Mouse (Mus musculus): Measurements from ENCODE around the gene Gfpt2. TPM values are rescaled to one million over a fixed set of nuclear protein-coding genes. Genes with fewer than 3 reads are reported as not detected.
"Not testable (repeated sequence)": the region's sequence is repeated elsewhere in the genome, so short reads cannot be mapped to it uniquely, and the experiment has no call there.

Gene Gfpt2
- total and polyA plus RNA-seq, 2 experiments from 2014 or later, result 3.9 to 6.0 TPM

DNA sequence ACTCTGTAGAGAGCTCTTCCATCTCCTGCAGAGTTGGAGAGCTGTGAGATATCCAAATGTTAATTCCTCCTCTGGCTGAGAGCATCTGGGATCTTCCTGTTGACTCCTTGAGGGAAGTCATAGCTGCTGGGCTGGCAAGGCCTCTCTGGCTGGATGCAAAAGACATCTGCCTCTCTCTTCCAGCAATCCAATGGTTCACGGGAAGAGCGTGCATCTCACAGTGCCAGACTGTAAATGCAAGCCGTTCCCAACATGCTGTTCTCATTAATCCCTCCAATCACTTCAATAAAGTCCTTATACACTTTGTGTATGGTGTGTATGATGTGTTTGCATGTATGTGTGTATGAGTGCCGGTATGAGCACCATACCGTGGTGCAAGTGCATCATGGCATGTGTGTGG, 32.8 kb upstream of the Gfpt2 start:
- TF ChIP-seq CTCF (IDR thresholded peaks at IDR 0.05), result no peak
- WGBS, result 85% methylated on average over 5 of the region's 5 CpGs
- no peaks in the 10 kb centered on the region for H3K27me3 ChIP-seq (ENCODE audit: insufficient read depth, low read length)
- no peak overlapping the region for H3K4me2 ChIP-seq (ENCODE audit: low read depth, low read length, poor library complexity, severe bottlenecking)
- H3K9ac ChIP-seq (replicated peaks; ENCODE audit: low read length, poor library complexity, severe bottlenecking), result no peak overlapping the region
- H3K4me1 ChIP-seq (ENCODE audit: insufficient read depth, low read length), result no peaks in the 10 kb centered on the region; the same call in 1 of the 2 replicates
- H3K27ac ChIP-seq (ENCODE audit: low read depth, low read length), result no peak overlapping the region
- H3K36me3 ChIP-seq (ENCODE audit: insufficient read depth, low read length), result no peaks in the 10 kb centered on the region
- H3K9me3 ChIP-seq (ENCODE audit: low read length), result no peaks in the 10 kb centered on the region
- ATAC-seq (ENCODE audit: low FRiP score) (no peak), DNase-seq (ENCODE audit: low spot score) (no peak)
- H3K4me3 ChIP-seq (ENCODE audit: low read depth, low read length), result no peak overlapping the region

DNA sequence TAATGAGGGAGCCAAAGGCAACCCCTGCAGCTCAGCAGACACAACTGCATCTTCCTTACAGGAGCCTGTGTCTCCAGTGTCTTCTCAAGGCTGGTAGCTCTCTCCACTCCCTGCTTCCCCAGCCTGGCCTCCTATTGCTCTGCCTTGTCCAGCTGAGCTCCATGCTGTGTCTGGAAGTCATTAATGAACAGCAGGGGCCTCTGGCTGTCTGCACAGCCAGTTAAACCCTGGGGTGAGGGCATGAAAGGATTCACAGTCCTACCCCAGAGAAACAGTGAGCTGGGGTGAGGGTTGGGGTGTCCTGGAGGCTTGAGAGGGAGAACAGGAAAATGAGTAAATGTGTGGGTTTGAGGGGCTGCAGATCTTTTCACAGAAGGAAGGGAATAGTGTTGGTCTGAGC, 30.4 kb upstream of the Gfpt2 start:
- Histone ChIP-seq H3K36me3 (ENCODE audit: insufficient read depth, low read length) (no peaks in the 10 kb centered on the region), H3K27me3 (ENCODE audit: insufficient read depth, low read length) (no peaks in the 10 kb centered on the region), H3K27ac (ENCODE audit: low read depth, low read length) (no peak overlapping the region), H3K4me1 (ENCODE audit: insufficient read depth, low read length) (no peaks in the 10 kb centered on the region; the same call in 1 of the 2 replicates), H3K4me3 (ENCODE audit: low read depth, low read length) (no peak overlapping the region), H3K9me3 (ENCODE audit: low read length) (no peaks in the 10 kb centered on the region), H3K4me2 (ENCODE audit: low read depth, low read length, poor library complexity, severe bottlenecking) (no peak overlapping the region), H3K9ac (replicated peaks; ENCODE audit: low read length, poor library complexity, severe bottlenecking) (no peak overlapping the region)
- DNase-seq (ENCODE audit: low spot score), result no peak
- ATAC-seq (ENCODE audit: low FRiP score), result no peak
- no peak for TF ChIP-seq CTCF (IDR thresholded peaks at IDR 0.05)

DNA sequence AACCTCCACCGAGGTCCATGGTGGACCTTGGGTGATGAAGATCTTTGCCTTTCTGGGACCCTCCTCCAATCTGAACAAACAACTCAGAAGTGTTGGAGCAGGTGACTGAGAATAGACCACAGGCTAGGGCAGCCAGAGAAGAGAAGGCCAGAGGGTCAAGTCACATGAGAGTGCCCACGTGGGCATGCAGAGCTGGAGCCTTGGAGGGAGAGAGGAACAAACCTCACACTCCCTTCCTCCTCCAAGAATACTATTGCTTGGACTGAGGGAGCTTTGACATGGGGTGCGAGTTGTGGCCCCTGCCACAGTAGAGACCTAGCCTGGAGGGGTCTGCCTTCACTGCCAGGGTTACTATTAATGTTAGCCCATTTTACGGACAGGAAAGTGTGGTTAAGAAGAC, 30.0 kb upstream of the Gfpt2 start:
- no peak overlapping the region for H3K9ac ChIP-seq (replicated peaks; ENCODE audit: low read length, poor library complexity, severe bottlenecking)
- ATAC-seq (ENCODE audit: low FRiP score) (no peak), DNase-seq (ENCODE audit: low spot score) (no peak)
- WGBS, result 61% methylated on average over 4 of the region's 4 CpGs
- H3K27ac ChIP-seq (ENCODE audit: low read depth, low read length), result no peak overlapping the region
- H3K4me2 ChIP-seq (ENCODE audit: low read depth, low read length, poor library complexity, severe bottlenecking), result no peak overlapping the region
- no peak overlapping the region for H3K4me3 ChIP-seq (ENCODE audit: low read depth, low read length)
- no peaks in the 10 kb centered on the region for H3K27me3 ChIP-seq (ENCODE audit: insufficient read depth, low read length)
- no peaks in the 10 kb centered on the region for H3K36me3 ChIP-seq (ENCODE audit: insufficient read depth, low read length)
- TF ChIP-seq CTCF (IDR thresholded peaks at IDR 0.05), result no peak
- H3K4me1 ChIP-seq (ENCODE audit: insufficient read depth, low read length), result no peaks in the 10 kb centered on the region; the same call in 1 of the 2 replicates
- H3K9me3 ChIP-seq (ENCODE audit: low read length), result no peaks in the 10 kb centered on the region

DNA sequence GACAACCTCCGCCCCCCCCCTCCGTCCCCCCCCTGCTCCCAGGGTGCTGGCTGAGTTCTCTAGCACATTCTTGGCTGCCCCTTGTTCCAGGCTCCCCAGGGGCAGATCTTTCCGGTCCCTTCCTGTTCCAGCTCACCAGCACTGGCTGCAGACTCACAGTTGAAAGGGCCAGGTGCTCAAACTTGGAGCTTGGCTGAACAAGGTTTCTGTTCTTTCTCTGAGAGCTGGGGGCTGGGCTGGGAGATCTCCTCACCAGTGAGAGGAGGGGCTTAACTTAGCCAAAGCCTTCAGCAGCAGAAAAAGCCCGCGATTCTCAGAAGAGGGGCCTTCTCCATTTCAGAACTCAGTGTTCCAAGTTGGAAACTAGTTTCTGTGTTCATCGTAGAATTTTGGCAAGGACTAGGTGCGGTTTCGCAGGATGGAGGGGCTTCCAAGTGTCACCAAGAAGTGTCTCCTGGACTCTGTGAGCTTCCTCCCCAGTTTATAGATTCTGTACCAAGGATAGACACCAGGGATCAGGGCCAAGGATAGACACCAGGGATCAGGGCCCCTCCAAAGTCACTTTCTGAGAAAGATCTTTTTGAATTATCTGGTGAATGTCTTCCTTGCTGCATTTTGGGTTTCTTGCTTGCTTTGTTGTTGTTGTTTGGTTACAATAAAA, 29.2 kb upstream of the Gfpt2 start:
- Histone ChIP-seq H3K9me3 (ENCODE audit: low read length) (no peaks in the 10 kb centered on the region), H3K27me3 (ENCODE audit: insufficient read depth, low read length) (no peaks in the 10 kb centered on the region), H3K27ac (ENCODE audit: low read depth, low read length) (0 out of 2 replicates have a peak overlapping the region, but pooled peaks have one; percentile 27), H3K9ac (replicated peaks; ENCODE audit: low read length, poor library complexity, severe bottlenecking) (no peak overlapping the region), H3K4me1 (ENCODE audit: insufficient read depth, low read length) (no peaks in the 10 kb centered on the region; the same call in 1 of the 2 replicates), H3K4me3 (ENCODE audit: low read depth, low read length) (no peak overlapping the region), H3K4me2 (ENCODE audit: low read depth, low read length, poor library complexity, severe bottlenecking) (no peak overlapping the region), H3K36me3 (ENCODE audit: insufficient read depth, low read length) (no peaks in the 10 kb centered on the region)
- ATAC-seq (ENCODE audit: low FRiP score) (peak; percentile 83), DNase-seq (ENCODE audit: low spot score) (peak; percentile 73)
- no peak for TF ChIP-seq CTCF (IDR thresholded peaks at IDR 0.05)
- 27% methylated on average over 8 of the region's 8 CpGs for WGBS

DNA sequence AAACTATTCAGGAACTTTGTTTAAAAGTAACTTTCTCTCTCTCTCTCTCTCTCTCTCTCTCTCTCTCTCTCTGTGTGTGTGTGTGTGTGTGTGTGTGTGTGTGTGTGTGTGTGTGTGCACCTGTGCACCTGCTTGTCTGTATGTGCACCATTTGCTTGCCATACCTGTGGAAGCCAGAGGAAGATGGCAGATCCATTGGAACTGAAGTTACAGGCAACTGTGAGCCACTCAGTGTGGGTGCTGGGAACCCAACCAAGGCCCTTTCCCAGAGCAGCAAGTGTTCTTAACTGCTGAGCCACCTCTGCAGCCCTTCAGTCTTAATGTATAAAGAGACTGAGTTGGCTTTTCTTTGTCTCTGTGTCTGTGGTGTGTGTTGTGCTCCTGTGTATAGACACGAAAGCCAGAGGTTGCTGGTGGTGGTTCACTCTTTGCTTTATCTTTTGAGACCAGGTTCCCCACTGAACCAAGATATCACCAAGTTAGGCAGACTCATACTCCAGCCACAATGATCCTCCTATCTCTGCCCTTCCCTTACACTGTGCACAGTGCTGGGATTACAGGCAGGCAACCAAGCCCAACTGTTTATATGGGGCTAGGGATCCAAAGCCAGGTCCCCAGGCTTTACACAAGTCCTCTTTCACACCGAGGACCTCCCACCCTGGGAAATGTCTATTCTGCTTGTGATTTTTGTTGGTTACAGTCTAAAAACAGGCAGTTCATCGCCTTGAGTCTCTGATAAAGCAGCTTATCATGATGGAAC, 28.4 kb upstream of the Gfpt2 start:
- WGBS, result 91% methylated on average over 3 of the region's 3 CpGs
- Histone ChIP-seq H3K27ac (ENCODE audit: low read depth, low read length) (no peak overlapping the region), H3K27me3 (ENCODE audit: insufficient read depth, low read length) (no peaks in the 10 kb centered on the region), H3K4me2 (ENCODE audit: low read depth, low read length, poor library complexity, severe bottlenecking) (no peak overlapping the region), H3K9ac (replicated peaks; ENCODE audit: low read length, poor library complexity, severe bottlenecking) (no peak overlapping the region), H3K36me3 (ENCODE audit: insufficient read depth, low read length) (no peaks in the 10 kb centered on the region), H3K4me1 (ENCODE audit: insufficient read depth, low read length) (no peaks in the 10 kb centered on the region; the same call in 1 of the 2 replicates), H3K4me3 (ENCODE audit: low read depth, low read length) (no peak overlapping the region), H3K9me3 (ENCODE audit: low read length) (no peaks in the 10 kb centered on the region)
- ATAC-seq (ENCODE audit: low FRiP score) (no peak), DNase-seq (ENCODE audit: low spot score) (no peak)
- no peak for TF ChIP-seq CTCF (IDR thresholded peaks at IDR 0.05)

DNA sequence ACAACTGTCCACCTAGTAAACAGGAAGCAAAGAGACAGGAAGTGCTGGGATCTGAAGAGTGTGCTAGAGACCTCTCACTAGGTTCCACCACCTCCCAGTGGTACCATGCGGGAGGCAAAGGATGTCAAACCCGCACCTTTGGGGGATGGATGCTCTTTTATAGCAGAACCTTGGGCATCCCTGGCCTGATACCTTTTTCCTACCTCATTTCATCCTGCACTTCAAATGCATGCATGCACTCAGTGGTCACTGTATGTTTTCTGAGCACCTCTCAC, 27.9 kb upstream of the Gfpt2 start:
- 93% methylated on average over 2 of the region's 2 CpGs for WGBS
- no peak for TF ChIP-seq CTCF (IDR thresholded peaks at IDR 0.05)

DNA sequence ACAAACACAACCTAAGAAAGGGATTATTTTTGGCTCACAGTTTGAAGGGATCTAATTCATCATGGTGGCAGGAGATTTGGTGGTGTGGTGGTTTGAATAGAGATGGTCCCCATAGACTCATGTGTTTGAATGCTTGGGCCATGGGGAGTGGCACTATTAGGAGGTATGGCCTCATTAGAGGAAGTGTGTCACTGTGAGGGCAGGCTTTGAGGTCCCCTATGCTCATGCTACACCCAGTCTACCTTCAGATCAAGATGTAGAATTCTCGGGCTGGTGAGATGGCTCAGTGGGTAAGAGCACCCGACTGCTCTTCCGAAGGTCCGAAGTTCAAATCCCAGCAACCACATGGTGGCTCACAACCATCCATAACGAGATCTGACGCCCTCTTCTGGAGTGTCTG, 26.5 kb upstream of the Gfpt2 start:
- H3K4me1 ChIP-seq (ENCODE audit: insufficient read depth, low read length); H3K9ac ChIP-seq (replicated peaks; ENCODE audit: low read length, poor library complexity, severe bottlenecking); H3K4me3 ChIP-seq (ENCODE audit: low read depth, low read length); H3K36me3 ChIP-seq (ENCODE audit: insufficient read depth, low read length); H3K4me2 ChIP-seq (ENCODE audit: low read depth, low read length, poor library complexity, severe bottlenecking); H3K27ac ChIP-seq (ENCODE audit: low read depth, low read length); H3K27me3 ChIP-seq (ENCODE audit: insufficient read depth, low read length); H3K9me3 ChIP-seq (ENCODE audit: low read length); ATAC-seq (ENCODE audit: low FRiP score); DNase-seq (ENCODE audit: low spot score): not testable (repeated sequence)
- WGBS, result 99% methylated on average over 4 of the region's 6 CpGs

More for the DNA sequence above, 27.9 kb upstream of the Gfpt2 start:
- Histone ChIP-seq H3K27me3 (ENCODE audit: insufficient read depth, low read length) (no peaks in the 10 kb centered on the region), H3K4me1 (ENCODE audit: insufficient read depth, low read length) (no peaks in the 10 kb centered on the region; the same call in 1 of the 2 replicates), H3K27ac (ENCODE audit: low read depth, low read length) (no peak overlapping the region), H3K9me3 (ENCODE audit: low read length) (no peaks in the 10 kb centered on the region), H3K4me2 (ENCODE audit: low read depth, low read length, poor library complexity, severe bottlenecking) (no peak overlapping the region), H3K4me3 (ENCODE audit: low read depth, low read length) (no peak overlapping the region), H3K9ac (replicated peaks; ENCODE audit: low read length, poor library complexity, severe bottlenecking) (no peak overlapping the region), H3K36me3 (ENCODE audit: insufficient read depth, low read length) (no peaks in the 10 kb centered on the region)
- ATAC-seq (ENCODE audit: low FRiP score), result no peak
- DNase-seq (ENCODE audit: low spot score), result no peak

Data from midbrain, postnatal 0 days (tissue).